Mouse (Mus musculus): ENCODE results near the gene Lrrc1. TPM values are rescaled to one million over a fixed set of nuclear protein-coding genes. Genes with fewer than 3 reads are reported as not detected.

The Lrrc1 gene
- polyA plus RNA-seq, 1 experiment from 2014 or later = 4.9 TPM

GRCm38 (mm10) chr9:77398856-77399631 is 145.6 kb downstream of the Lrrc1 start:
- Histone ChIP-seq H3K4me3 (no peak overlapping the region), H3K36me3 (no peaks in the 10 kb centered on the region), H3K9me3 (replicated peaks) (no peaks in the 10 kb centered on the region), H3K27me3 (ENCODE audit: low read depth, poor library complexity, severe bottlenecking) (no peaks in the 10 kb centered on the region), H3K27ac (no peak overlapping the region), H3K4me1 (peaks cover 6% of the 10 kb centered on the region)
- DNase-seq (ENCODE audit: low spot score) = no peak
- 74% methylated on average over 13 of the region's 13 CpGs for WGBS

- no peak overlapping the region for H3K27ac ChIP-seq
- H3K4me1 ChIP-seq = peaks cover 6% of the 10 kb centered on the region
- H3K36me3 ChIP-seq = no peaks in the 10 kb centered on the region
- no peak for DNase-seq (ENCODE audit: low spot score)
- 64% methylated on average over 4 of the region's 4 CpGs for WGBS
- H3K9me3 ChIP-seq (replicated peaks) = no peaks in the 10 kb centered on the region
- no peaks in the 10 kb centered on the region for H3K27me3 ChIP-seq (ENCODE audit: low read depth, poor library complexity, severe bottlenecking)
- no peak overlapping the region for H3K4me3 ChIP-seq
These were observed 147.6 kb downstream of the Lrrc1 start for GRCm38 (mm10) chr9:77397027-77397426.

- Histone ChIP-seq H3K36me3 (no peaks in the 10 kb centered on the region), H3K4me3 (no peak overlapping the region), H3K27ac (no peak overlapping the region), H3K4me1 (no peaks in the 10 kb centered on the region), H3K27me3 (ENCODE audit: low read depth, poor library complexity, severe bottlenecking) (no peaks in the 10 kb centered on the region), H3K9me3 (replicated peaks) (no peaks in the 10 kb centered on the region)
- DNase-seq (ENCODE audit: low spot score) = no peak
- WGBS = 96% methylated on average over 10 of the region's 10 CpGs
These were observed 153.4 kb downstream of the Lrrc1 start for GRCm38 (mm10) chr9:77391248-77391647.

- Histone ChIP-seq H3K9me3 (replicated peaks) (no peaks in the 10 kb centered on the region), H3K4me3 (no peak overlapping the region), H3K27me3 (ENCODE audit: low read depth, poor library complexity, severe bottlenecking) (no peaks in the 10 kb centered on the region), H3K27ac (no peak overlapping the region), H3K36me3 (no peaks in the 10 kb centered on the region), H3K4me1 (no peaks in the 10 kb centered on the region)
- 92% methylated on average over 8 of the region's 8 CpGs for WGBS
- no peak for DNase-seq (ENCODE audit: low spot score)
These were observed 155.7 kb downstream of the Lrrc1 start for GRCm38 (mm10) chr9:77388956-77389355.

GRCm38 (mm10) chr9:77386751-77387150 is 157.9 kb downstream of the Lrrc1 start:
- H3K4me1 ChIP-seq = no peaks in the 10 kb centered on the region
- WGBS = 50% methylated on average over 1 of the region's 1 CpGs
- no peaks in the 10 kb centered on the region for H3K27me3 ChIP-seq (ENCODE audit: low read depth, poor library complexity, severe bottlenecking)
- H3K4me3 ChIP-seq = no peak overlapping the region
- H3K9me3 ChIP-seq (replicated peaks) = no peaks in the 10 kb centered on the region
- no peaks in the 10 kb centered on the region for H3K36me3 ChIP-seq
- no peak for DNase-seq (ENCODE audit: low spot score)
- no peak overlapping the region for H3K27ac ChIP-seq

GRCm38 (mm10) chr9:77385611-77386010 is 159.1 kb downstream of the Lrrc1 start:
- no peak for DNase-seq (ENCODE audit: low spot score)
- Histone ChIP-seq H3K4me3 (no peak overlapping the region), H3K27ac (no peak overlapping the region), H3K36me3 (no peaks in the 10 kb centered on the region), H3K9me3 (replicated peaks) (no peaks in the 10 kb centered on the region), H3K27me3 (ENCODE audit: low read depth, poor library complexity, severe bottlenecking) (no peaks in the 10 kb centered on the region), H3K4me1 (no peaks in the 10 kb centered on the region)
- whole genome bisulfite sequencing = 91% methylated on average over 12 of the region's 12 CpGs

GRCm38 (mm10) chr9:77384651-77385050 is 160.0 kb downstream of the Lrrc1 start:
- Histone ChIP-seq H3K36me3 (no peaks in the 10 kb centered on the region), H3K4me1 (no peaks in the 10 kb centered on the region), H3K27ac (no peak overlapping the region), H3K9me3 (replicated peaks) (no peaks in the 10 kb centered on the region), H3K4me3 (no peak overlapping the region), H3K27me3 (ENCODE audit: low read depth, poor library complexity, severe bottlenecking) (no peaks in the 10 kb centered on the region)
- WGBS = 88% methylated on average over 9 of the region's 9 CpGs
- DNase-seq (ENCODE audit: low spot score) = no peak

GRCm38 (mm10) chr9:77383951-77384350 is 160.7 kb downstream of the Lrrc1 start:
- Histone ChIP-seq H3K27ac (no peak overlapping the region), H3K9me3 (replicated peaks) (no peaks in the 10 kb centered on the region), H3K4me3 (no peak overlapping the region), H3K36me3 (no peaks in the 10 kb centered on the region), H3K4me1 (no peaks in the 10 kb centered on the region), H3K27me3 (ENCODE audit: low read depth, poor library complexity, severe bottlenecking) (no peaks in the 10 kb centered on the region)
- 55% methylated on average over 4 of the region's 4 CpGs for WGBS
- DNase-seq (ENCODE audit: low spot score) = no peak

- H3K4me1 ChIP-seq = no peaks in the 10 kb centered on the region
- H3K9me3 ChIP-seq (replicated peaks) = no peaks in the 10 kb centered on the region
- no peaks in the 10 kb centered on the region for H3K36me3 ChIP-seq
- 17% methylated on average over 3 of the region's 3 CpGs for whole genome bisulfite sequencing
- H3K4me3 ChIP-seq = no peak overlapping the region
- H3K27me3 ChIP-seq (ENCODE audit: low read depth, poor library complexity, severe bottlenecking) = no peaks in the 10 kb centered on the region
- H3K27ac ChIP-seq = no peak overlapping the region
- DNase-seq (ENCODE audit: low spot score) = no peak
These were observed 162.2 kb downstream of the Lrrc1 start for GRCm38 (mm10) chr9:77382514-77382913.

GRCm38 (mm10) chr9:77381565-77381964 is 163.1 kb downstream of the Lrrc1 start:
- H3K4me1 ChIP-seq = no peaks in the 10 kb centered on the region
- DNase-seq (ENCODE audit: low spot score) = peak; percentile 84
- no peak overlapping the region for H3K4me3 ChIP-seq
- H3K27ac ChIP-seq = no peak overlapping the region
- no peaks in the 10 kb centered on the region for H3K9me3 ChIP-seq (replicated peaks)
- H3K36me3 ChIP-seq = no peaks in the 10 kb centered on the region
- H3K27me3 ChIP-seq (ENCODE audit: low read depth, poor library complexity, severe bottlenecking) = no peaks in the 10 kb centered on the region
- WGBS = 12% methylated on average over 5 of the region's 5 CpGs

Small RNA genes lying within 50 kb of the gene (microRNA-seq; reads per million reads assigned to microRNA genes)
- not detected for gene Gm25250

Other genes with a start within 250 kb of the Lrrc1 start
- 0.06 and 0.25 TPM in 2 replicates for gene Mlip, start 191.9 kb downstream of the Lrrc1 start, polyA plus RNA-seq (2016; fragmentation: Nextera tagmentation; extraction: Ambion mirVana)
- gene Klhl31, start 91.6 kb upstream of the Lrrc1 start, polyA plus RNA-seq (2016; fragmentation: Nextera tagmentation; extraction: Ambion mirVana) = 0.16 and 0.61 TPM in 2 replicates
- 12.6 and 12.9 TPM in 2 replicates for gene Gclc, start 209.7 kb upstream of the Lrrc1 start, polyA plus RNA-seq (2016; fragmentation: Nextera tagmentation; extraction: Ambion mirVana)

Data from limb, embryonic 10.5 days (tissue).